24 mouse cellular contexts compared by ENCODE assay signal in genomic region chr10:53562001-53562400, GRCm38 (mm10).
"Had no signal": no experiment of that assay in that cellular context is flagged by ENCODE, and none has a peak within 500 bp of the region (broad histone marks: within the 10 kb centered on the region; RNA-seq: fewer than 3 reads in every experiment).

No protein-coding gene starts in this region.

- H3K4me3 ChIP-seq: heart, embryonic 13.5 days; heart, embryonic 15.5 days; hindbrain, embryonic 13.5 days; hindbrain, embryonic 15.5 days; limb, embryonic 12.5 days; limb, embryonic 15.5 days; liver, embryonic 12.5 days had no signal

- ATAC-seq: hindbrain, postnatal 0 days; intestine, embryonic 16.5 days; liver, embryonic 12.5 days had no signal

- H3K27ac ChIP-seq: heart, embryonic 13.5 days; heart, embryonic 15.5 days; hindbrain, embryonic 13.5 days; hindbrain, embryonic 15.5 days; hindbrain, postnatal 0 days; limb, embryonic 12.5 days; liver, embryonic 12.5 days; liver, embryonic 14.5 days had no signal

- H3K27me3 ChIP-seq: heart, embryonic 13.5 days; heart, embryonic 15.5 days; hindbrain, embryonic 13.5 days; hindbrain, embryonic 15.5 days; limb, embryonic 12.5 days; limb, embryonic 15.5 days; liver, embryonic 12.5 days had no signal

- H3K9me3 ChIP-seq: heart, embryonic 13.5 days; heart, embryonic 15.5 days; hindbrain, embryonic 13.5 days; hindbrain, embryonic 15.5 days; limb, embryonic 12.5 days; limb, embryonic 15.5 days; liver, embryonic 12.5 days had no signal

- H3K36me3 ChIP-seq: hindbrain, embryonic 13.5 days; hindbrain, embryonic 15.5 days had no signal

- H3K4me1 ChIP-seq: heart, embryonic 15.5 days; hindbrain, embryonic 13.5 days; hindbrain, embryonic 15.5 days; limb, embryonic 12.5 days; limb, embryonic 15.5 days; liver, embryonic 12.5 days had no signal

- H3K4me2 ChIP-seq: heart, embryonic 11.5 days; heart, embryonic 13.5 days; heart, embryonic 15.5 days; hindbrain, embryonic 13.5 days; hindbrain, embryonic 15.5 days; limb, embryonic 12.5 days; limb, embryonic 15.5 days; liver, embryonic 12.5 days had no signal

- DNase-seq: gastrocnemius, postnatal 10 days; gastrocnemius, postnatal 25 days; heart, adult 18-20 months; heart, postnatal 14 days; heart, postnatal 36 days; kidney, adult 11 months; kidney, adult 2 months; kidney, adult 9 months; kidney, postnatal 14 days; kidney, postnatal 36 days; layer of hippocampus, adult 9-11 months; layer of hippocampus, postnatal 36 days; left cerebral cortex, postnatal 4 days had no signal

- H3K9ac ChIP-seq: heart, embryonic 13.5 days; heart, embryonic 15.5 days; hindbrain, embryonic 13.5 days; hindbrain, embryonic 15.5 days; limb, embryonic 12.5 days; limb, embryonic 15.5 days; liver, embryonic 12.5 days; liver, embryonic 14.5 days had no signal
